Mouse (Mus musculus) urinary bladder, postnatal 0 days (tissue): ENCODE results near the gene Nup205. TPM values are rescaled to one million over a fixed set of nuclear protein-coding genes. Genes with fewer than 3 reads are reported as not detected.

Source experiments
- polyA plus RNA-seq: library from polyadenylated mRNA; unstranded; fragments of >200 nt; fragmentation: Nextera tagmentation; extraction: Ambion mirVana; gene quantifications from 2 replicates; pipeline ENCODE4 v1.2.1, GENCODE M21; 2015

Gene Nup205
- polyA plus RNA-seq = 9.4 and 10.7 TPM in 2 replicates

DNA sequence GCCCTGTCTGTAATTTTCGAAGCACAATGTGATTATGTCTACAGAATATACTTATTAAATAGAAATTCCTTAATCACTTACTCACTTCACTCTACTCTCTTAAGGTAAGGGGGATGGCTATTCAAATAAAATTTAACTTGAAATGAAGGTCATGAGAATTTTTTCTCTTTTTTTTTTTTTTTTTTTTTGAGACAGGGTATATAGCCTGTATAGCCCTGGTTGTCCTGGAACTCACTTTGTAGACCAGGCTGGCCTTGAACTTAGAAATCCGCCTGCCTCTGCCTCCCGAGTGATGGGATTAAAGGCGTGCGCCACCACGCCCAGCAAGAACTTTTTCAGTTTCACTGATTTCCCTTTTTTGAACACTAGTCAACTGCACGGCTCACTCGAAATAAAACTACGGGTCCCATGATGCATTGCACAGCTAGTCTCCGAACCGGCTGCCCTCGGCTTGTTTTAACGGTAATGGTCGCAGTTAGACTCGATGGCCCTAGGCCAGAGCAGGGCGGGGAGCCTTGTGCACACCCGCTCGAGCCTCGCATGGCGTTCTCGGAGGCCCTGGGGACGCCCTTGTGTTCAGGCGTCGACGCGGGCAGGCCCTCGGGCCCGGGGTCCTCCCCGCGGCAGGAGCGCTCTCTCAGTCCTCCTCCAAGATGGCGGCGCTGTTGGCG, at the start of gene Nup205:
Gene Nup205, plus strand, starts transcription at position 443 of the 671 bp plus-strand sequence.

DNA sequence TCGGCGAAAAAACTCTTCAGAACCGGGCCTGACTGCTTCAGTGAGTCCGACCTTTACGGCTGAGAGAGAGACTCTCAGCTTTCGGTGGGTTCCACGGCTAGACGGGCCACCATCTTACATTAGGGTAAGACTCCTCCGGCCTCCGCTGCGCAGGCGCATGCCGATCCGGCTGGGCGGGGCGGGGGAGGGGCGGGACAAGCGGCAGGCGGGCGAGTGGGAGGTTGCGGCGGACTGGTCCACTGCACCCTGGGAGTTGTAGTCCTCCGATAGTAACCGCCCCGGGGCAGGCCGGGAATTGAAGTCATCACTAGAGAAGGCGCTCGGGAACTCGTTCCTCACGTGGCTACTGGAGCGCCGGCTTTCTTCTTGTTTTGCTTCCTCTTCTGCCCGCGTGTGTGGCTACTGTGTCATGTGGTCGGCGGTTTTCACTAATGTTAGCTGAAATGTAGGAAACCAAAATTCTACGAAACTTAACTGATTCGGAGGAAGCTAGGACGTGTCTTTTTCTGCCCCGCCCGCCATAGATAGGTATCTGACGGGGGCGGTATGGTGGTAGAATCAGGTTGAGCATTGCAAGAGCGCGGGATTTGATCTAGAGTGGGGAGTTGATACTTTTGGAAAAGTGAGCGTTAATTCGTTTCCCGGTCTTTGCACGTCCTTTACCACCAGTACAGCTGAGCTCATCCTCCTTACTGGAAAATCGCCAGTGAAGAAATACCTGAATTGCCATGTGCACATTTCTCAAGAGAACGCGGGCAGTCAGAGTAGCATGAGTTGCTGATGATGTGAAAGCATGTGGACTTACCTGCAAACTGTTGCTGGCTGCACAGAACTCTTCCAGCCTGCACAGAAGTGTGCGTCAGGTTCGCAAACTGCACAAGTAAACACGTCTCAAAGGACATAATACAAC, 43.4 kb upstream of the Nup205 start, which contains the start of gene Cnot4:
Gene Cnot4, minus strand, starts transcription at position 146 of the 910 bp plus-strand sequence.

Other genes with a start within 250 kb of the Nup205 start
- 1.4 and 2.3 TPM in 2 replicates for gene Slc23a4, start 189.0 kb upstream of the Nup205 start, polyA plus RNA-seq
- gene Cnot4, start 43.7 kb upstream of the Nup205 start, polyA plus RNA-seq = 14.3 and 16.7 TPM in 2 replicates
- gene Slc13a4, start 130.7 kb downstream of the Nup205 start, polyA plus RNA-seq = 0.45 and 0.60 TPM in 2 replicates
- 2.2 and 2.5 TPM in 2 replicates for gene Fam180a, start 148.7 kb downstream of the Nup205 start, polyA plus RNA-seq